Mouse (Mus musculus) left cerebral cortex, adult 18-20 months (tissue): ENCODE results near the gene Fam98a. TPM values are rescaled to one million over a fixed set of nuclear protein-coding genes. Genes with fewer than 3 reads are reported as not detected.

Experiments used
- DNase-seq, 2 experiments: peaks; one replicate each; pipeline ENCODE4 v3.0.0; 2021 to 2022; ENCODE audit warnings: low spot score in 2 of 2, mixed read lengths in 1 of 2
- total RNA-seq, 2 experiments: library from RNA; stranded (reverse); gene quantifications; 2 replicates each; pipeline ENCODE4 v1.2.3; 2021

Fam98a gene
- total RNA-seq, 2 experiments from 2014 or later, result 41.8 to 42.4 TPM

DNA sequence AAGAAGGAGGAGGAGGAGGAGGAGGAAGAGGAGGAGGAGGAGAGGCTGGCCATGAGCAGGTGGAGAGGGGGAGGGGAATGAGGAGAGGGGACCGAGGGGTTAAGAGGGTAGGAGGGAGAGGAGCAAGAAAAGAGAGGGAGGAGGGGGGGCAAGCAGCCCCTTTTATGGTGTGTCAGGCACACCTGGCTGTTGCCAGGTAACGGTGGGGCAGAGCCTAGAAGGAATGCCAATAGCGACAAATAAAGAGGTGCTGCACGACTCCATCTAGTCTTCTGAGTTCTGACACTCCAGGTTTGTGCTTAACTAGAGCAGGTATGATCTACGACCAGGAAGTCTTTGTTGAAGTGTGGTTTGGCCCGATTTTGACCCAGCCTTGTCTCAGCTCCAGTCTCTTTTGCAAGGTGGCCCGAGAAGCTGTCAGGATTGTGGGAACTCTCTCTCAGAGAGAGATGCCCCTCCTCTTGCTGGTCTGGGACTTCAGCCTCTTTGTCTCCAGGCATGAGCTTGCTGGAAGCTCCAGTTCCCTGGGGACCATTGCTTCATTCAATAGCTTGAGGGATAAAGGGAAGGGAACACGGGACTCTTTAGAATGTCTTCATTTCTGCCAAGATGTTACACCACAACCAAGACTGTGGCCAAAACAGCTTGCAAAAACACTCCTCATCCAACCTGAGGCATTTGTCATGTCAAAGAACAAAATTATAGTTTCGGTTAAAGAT lies 29.2 kb downstream of the Fam98a start:
- no peak for DNase-seq

DNA sequence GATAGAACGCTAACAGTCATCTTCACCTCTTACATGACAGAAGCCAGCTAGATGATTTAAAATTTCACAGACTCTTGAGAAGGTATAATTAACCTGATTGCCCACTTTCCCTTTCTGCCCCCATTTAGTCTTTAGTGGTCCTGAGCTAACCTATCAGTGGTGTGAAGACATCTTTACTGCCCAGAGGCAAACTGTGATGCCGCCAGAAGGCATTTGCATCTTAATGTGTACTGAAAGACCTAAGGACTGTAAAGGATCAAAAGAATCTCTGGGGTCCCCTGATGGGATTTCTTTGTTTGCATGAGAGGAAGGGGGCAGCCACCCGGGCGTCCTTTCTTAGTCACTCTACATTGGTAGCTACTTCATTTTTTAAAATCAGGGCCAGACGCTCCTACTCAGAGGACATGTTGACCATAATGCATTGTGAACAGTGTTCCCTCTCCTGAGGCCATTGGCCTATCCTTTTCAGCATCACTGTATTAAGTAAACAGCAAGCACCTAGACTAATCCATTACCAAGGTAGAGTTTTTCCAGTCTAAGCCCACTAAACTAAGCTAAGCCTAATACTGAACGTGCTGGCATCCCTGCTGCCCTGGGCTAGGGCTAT lies 30.4 kb downstream of the Fam98a start:
- no peak for DNase-seq

DNA sequence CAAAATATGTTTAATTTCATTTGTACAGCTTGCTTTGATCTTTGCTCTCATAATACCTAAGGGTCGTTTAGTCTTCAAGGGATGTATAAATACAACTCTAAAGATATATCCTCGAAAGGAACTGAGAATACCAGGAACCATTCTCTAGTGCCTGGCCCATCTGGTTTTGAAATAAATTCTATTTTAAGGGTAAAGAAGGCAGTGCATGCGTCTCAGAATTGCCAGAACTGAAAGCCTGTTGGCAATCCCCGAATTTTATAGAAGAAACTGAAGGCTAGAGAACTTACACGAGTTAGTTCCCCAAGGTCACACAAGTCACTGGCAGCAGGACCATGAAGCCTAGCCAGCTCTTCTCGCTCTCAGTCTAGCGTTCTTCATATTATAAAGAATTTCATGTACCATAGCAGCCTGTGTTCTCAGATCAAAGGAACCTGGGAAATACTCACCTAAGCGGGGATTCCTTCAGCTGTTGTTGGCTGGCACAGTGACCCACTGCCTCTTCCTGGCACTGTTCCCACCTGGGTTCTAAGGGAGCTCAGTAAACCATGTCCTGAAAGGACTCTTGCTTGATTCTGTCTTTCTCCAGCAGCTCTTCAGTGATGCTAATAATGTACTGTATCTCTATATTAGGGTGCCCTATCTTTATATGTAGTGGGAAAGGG lies 32.4 kb downstream of the Fam98a start:
- DNase-seq, result no peak

DNA sequence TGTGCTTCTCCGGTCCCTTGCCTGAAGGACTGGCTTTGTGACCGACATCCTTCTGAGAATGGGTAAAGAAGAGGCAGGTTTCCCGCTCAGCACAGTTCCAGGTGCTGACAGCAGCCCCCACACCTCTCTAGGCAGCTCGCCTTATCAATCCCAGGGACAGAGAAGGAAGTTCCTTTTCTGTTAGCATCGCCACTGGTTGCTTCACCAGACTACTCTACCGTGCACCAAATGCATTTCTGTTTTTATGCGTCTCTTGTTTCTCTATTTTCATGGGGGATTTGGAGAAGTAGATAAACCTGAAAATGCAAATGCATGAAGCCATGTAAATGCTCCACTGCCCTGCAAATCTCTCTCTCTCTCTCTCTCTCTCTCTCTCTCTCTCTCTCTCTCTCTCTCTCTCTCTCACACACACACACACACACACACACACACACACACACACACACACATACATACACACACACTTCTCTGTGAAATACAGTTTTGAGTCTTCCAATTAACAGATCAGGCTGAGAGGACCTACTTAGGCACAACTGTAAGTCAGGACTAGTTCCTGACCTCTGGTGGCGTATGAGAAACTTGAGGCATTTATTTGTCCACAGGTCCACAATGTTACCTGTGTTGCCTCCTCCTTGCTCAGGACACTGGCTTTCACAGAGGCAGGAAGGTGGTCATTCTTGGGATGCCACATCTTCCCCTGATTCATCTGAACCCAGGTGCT lies 33.4 kb downstream of the Fam98a start:
- DNase-seq, result no peak

DNA sequence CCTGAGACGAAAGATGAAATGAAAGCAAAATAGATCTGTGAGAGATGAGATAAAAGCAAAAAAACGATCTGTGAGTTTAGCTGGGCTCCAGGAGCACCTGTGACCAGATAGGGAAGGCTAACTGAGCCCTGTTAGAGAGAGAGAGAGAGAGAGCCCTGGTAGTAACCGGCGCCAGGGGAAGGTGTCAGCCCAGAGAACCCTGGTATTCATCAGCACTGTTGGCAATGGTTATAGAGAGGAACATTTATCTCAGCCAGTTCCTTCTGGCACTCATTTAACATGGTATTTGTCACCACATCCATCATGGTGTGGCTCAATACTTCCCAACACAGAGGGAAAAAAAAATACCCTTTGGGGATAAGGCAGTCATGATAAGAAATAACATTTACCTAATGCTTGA lies 35.2 kb downstream of the Fam98a start:
- no peak for DNase-seq

DNA sequence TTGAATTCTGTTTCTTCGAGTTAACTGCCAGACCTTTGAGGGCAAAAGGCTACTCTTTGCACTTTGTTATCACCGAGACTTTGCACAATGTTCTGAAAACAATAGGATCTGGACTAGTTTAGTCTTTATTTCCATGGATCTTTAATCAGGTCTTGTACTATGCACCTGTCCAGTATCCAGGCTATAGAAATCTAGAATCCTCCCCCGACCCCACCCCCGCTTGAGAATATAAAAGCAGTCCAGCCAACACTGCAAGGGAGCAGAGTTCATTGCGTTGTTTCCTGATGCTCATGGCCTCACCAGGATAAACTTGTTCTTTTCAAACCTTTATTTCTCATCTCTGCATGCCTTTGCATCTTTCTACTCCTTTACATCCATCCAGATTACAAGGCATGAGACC lies 42.5 kb downstream of the Fam98a start:
- DNase-seq, result no peak

DNA sequence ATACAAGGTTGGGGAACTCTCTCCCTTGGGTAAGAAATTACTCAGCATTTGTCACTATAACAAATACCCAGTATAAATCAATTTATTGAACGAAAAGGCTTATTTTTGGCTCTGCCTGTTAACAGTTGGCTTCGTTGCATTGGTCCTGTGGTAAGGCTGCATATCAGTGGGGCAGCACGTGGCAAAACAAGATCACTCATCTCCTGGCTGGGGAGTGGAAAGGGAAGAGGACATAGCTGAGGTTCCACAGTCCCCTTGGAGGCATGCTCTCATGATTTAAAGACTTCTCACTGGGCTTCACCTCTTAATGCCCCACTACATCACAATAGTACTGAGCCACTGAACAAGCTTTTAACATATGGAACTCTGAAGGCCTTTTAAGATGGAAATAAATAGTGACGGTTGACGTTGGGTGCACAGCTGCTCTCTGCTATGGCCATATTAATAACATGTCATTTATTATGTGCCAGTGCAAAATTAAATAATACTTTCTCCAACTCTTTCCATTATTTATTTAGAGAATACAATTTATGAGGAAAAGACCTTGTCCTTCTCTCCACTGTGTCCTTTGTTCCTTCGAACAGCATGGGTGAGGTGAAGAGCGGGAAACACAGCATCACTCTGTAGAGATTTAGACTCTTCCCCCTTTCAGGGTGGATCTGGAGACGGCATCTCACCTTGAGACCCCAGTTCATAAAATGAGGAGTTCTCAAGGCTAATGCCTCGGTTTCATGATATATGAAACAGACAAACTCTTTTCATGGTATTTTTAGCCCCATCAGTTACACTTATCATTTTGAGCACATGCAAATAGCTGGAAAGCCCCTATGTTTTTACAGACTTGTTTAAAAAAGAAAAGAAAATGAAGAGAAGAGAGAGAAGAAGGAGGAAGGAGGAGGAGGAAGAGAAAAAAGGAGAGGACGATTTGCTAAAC lies 44.8 kb downstream of the Fam98a start:
- no peak for DNase-seq

DNA sequence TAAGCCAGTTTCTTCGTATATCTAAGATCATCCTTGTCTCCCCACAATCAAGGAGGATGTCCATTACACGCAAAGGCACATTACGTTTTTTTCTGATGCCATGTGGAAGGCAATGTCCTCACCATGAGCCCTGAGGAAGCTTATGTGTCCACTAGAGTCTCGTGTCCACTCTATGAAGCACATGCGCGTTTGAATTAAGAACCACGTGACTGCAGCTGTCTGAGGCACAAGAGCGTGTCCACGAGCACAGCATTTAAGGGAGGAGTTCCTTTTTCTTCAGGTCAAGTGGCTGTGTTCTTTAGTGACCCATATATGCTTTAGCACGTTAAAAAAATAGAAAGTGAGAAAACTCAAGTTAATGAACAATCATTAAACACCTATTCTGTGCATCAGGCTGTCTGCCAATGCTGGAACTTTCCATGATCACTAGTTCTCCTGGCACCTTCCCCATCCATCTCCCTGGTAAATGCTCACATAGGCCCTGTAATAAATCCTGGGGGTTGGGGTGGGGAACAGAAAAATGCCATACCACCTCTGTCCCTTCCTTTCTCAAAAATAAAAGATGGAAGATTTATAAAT lies 45.6 kb downstream of the Fam98a start:
- DNase-seq, result no peak

DNA sequence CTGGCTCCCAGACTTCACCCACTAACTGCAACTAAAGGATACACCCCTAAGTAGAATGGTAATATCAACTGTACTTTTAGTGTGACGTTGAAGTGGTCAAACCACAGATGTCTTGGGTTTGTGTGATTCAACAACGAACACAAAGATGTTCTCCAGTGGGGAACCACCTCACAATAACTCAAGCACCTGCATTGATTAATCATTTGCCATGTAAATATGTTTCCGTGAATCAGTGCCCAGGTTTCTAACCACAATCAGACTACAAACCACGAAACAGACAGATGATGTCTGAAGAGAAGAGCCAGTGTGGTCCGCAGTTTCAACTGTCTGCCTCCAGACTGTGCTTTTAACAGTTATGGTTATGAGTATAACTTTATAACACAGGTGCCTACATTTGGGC lies 46.7 kb downstream of the Fam98a start:
- DNase-seq, result no peak

DNA sequence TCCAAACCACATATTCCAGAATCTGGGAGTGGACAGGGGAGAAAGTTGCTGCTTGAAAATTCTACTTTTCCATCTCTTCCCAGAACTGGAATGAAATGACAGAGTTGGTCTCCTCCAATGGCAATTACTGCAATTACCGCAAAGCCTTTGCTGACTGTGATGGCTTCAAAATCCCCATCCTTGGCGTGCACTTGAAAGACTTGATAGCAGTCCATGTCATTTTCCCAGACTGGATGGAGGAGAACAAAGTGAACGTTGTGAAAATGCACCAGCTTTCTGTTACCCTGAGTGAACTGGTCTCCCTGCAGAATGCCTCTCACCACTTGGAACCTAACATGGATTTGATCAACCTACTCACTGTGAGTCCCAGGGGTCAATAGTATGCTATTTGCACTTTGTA lies 48.7 kb downstream of the Fam98a start:
- DNase-seq, result no peak

DNA sequence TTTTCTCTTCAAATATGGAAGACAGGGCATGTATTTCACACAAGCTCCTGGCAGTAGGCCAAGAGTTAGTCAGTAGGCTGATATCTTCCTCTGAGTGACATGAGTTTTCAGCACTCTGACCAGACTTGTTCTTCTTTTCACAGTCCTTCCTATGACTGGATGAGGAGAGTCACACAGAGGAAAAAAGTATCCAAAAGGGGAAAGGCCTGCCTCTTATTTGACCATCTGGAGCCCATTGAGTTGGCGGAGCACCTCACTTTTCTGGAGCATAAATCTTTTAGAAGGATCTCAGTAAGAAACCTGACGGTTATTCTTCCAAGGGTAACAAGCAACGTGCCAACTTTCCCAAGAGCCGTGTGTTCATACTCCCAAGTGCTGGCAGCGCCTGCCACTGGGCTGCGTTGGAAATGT lies 53.5 kb downstream of the Fam98a start:
- peak; percentile 20 to 30 for DNase-seq

DNA sequence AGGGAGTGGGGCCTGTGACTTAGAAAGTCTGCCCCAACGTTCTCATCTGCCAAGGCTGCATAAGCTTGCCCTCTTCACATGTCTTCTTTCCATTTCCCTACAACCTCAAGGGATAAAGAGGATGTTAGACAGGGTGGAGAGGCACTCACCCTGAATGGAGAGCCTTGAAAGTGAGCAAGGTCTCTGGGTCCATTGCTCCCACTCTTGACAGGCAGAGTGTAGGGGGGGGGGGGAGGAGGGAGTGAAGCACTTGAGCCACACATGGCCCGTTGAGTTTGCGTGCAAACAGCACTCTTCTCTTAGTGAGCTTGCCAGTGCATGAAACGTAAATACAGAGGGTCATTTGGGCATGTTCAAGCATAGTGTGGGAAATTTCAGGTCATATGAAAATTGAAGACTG lies 56.5 kb downstream of the Fam98a start:
- no peak for DNase-seq

Other genes starting within 250 kb of the Fam98a start
- 10 to 100 TPM; 11.4 to 12.0 TPM for gene Rasgrp3, start 116.0 kb downstream of the Fam98a start, total RNA-seq